Mouse (Mus musculus): ENCODE measurements around the gene Larp4b.

GRCm38 (mm10) chr13:9136088-9136487, 42.4 kb downstream of the Larp4b start:
- no peak for TF ChIP-seq CTCF (IDR thresholded peaks at IDR 0.05; ENCODE audit: borderline replicate concordance, extremely low read depth, insufficient read depth, insufficient read length)
- no peak for TF ChIP-seq POLR2A (IDR thresholded peaks at IDR 0.05; ENCODE audit: borderline replicate concordance, extremely low read depth, insufficient read depth, insufficient read length, poor library complexity, severe bottlenecking)
